Mouse (Mus musculus): ENCODE measurements around the gene Gm8229. TPM values are rescaled to one million over a fixed set of nuclear protein-coding genes. Genes with fewer than 3 reads are reported as not detected.
"Not testable (repeated sequence)": the region's sequence is repeated elsewhere in the genome, so short reads cannot be mapped to it uniquely, and the experiment has no call there.

Gene Gm8229
- not detected in 2 replicates for polyA plus RNA-seq (2012; rRNA removed)

- DNase-seq (ENCODE audit: extremely low spot score in 1 of 2, low spot score in 1 of 2): not testable (repeated sequence)
These were observed at the start of gene Gm8229 for GRCm38 (mm10) chr14:44365057-44365456. TSS of gene Gm8229 (plus strand) at chr14:44365357.

GRCm38 (mm10) chr14:44338484-44338883 lies 26.7 kb upstream of the Gm8229 start, which contains the start of gene Gm5930:
TSS of gene Gm5930 (minus strand) at chr14:44338584.
- not testable (repeated sequence) for DNase-seq (ENCODE audit: extremely low spot score in 1 of 2, low spot score in 1 of 2)

DNA sequence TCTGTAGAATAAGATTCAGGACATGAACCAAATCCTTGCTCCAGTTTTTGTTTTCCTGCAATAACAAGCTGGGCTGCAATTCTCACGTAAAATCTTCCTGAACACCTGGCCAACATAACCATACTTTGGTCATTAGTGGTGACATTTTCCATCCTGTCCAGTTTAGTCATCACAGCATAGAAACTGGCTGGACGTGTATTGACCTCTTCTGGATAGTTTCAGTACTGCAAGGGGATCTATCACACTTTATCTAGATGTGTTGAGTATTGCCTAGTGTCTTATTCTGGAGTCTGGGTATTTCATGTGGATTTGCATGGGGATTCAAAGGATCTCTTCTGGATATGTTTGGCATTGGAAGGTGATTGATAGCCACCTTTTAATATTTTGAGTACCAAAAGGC lies 3.7 kb upstream of the Gm8229 start:
- peak in 1 of 2 experiments; percentile 2 for DNase-seq (ENCODE audit: extremely low spot score in 1 of 2, low spot score in 1 of 2)

DNA sequence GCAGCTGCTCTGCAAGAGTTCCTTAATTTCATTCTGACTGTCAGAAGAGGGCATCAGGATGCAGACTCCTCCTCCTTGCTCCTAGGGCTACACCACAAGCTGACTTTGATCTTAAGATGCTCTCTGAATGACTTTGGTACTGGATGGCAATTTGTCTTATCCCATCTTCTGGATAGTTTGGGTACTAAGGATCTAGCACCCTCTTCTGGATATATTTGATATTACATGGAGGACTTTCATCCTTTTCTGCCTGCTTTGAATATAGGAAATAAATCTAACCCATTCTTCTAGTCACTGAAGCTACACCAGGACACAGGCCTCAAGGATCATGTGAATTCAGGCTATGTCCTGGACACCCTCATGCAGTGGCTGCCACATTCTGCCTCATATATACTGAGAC lies 2.9 kb upstream of the Gm8229 start:
- peak in 1 of 2 experiments; percentile 24 for DNase-seq (ENCODE audit: extremely low spot score in 1 of 2, low spot score in 1 of 2)

GRCm38 (mm10) chr14:44384233-44384632 lies 19.1 kb downstream of the Gm8229 start:
- DNase-seq (ENCODE audit: extremely low spot score in 1 of 2, low spot score in 1 of 2): not testable (repeated sequence)

GRCm38 (mm10) chr14:44410588-44410987 lies 45.4 kb downstream of the Gm8229 start, which contains the start of gene Gm3371:
TSS of gene Gm3371 (minus strand) at chr14:44410688.
- DNase-seq (ENCODE audit: extremely low spot score in 1 of 2, low spot score in 1 of 2): not testable (repeated sequence)

Other genes with a start within 250 kb of the Gm8229 start
- gene Gm3327, start 241.5 kb upstream of the Gm8229 start, polyA plus RNA-seq (2012; rRNA removed): not detected in 2 replicates
- gene Gm8212, start 167.7 kb upstream of the Gm8229 start, polyA plus RNA-seq (2012; rRNA removed): not detected in 2 replicates
- gene 4930503E14Rik, start 152.1 kb upstream of the Gm8229 start, polyA plus RNA-seq (2012; rRNA removed): not detected in 2 replicates
- not detected in 2 replicates for gene Gm8220, start 79.8 kb upstream of the Gm8229 start, polyA plus RNA-seq (2012; rRNA removed)
- not detected in 2 replicates for gene Gm5930, start 26.8 kb upstream of the Gm8229 start, polyA plus RNA-seq (2012; rRNA removed)
- not detected in 2 replicates for gene Gm3371, start 45.3 kb downstream of the Gm8229 start, polyA plus RNA-seq (2012; rRNA removed)
- gene Gm8232, start 68.3 kb downstream of the Gm8229 start, polyA plus RNA-seq (2012; rRNA removed): not detected in 2 replicates
- not detected in 2 replicates for gene BC061237, start 127.1 kb downstream of the Gm8229 start, polyA plus RNA-seq (2012; rRNA removed)
- not detected in 2 replicates for gene Gm17093, start 152.9 kb downstream of the Gm8229 start, polyA plus RNA-seq (2012; rRNA removed)
- gene Gm8247, start 217.8 kb downstream of the Gm8229 start, polyA plus RNA-seq (2012; rRNA removed): 0.44 and 1.3 TPM in 2 replicates